Comparison of ENCODE assay signal across 7 mouse cellular contexts in genomic region chr10:86182183-86182805, GRCm38 (mm10).
DNase-seq lines count a peak whose midpoint lies in the region; ATAC-seq and TF ChIP-seq lines count a peak whose summit lies in the region.

No protein-coding gene starts in this region.

- no peak for TF ChIP-seq EP300 in liver, postnatal 0 days (IDR thresholded peaks at IDR 0.05; ENCODE audit: low read depth)

- intact Hi-C loops in heart, postnatal 36 days (cut with DNase I) = loop anchor here (1.0 to 5.0 kb wide), 3 partner anchors 90 to 271 kb away; no protein-coding TSS in a partner anchor

- H3K4me2 ChIP-seq in liver, postnatal 0 days (ENCODE audit: low read depth, low read length) = no peak overlapping the region

- no peak overlapping the region for H3K27ac ChIP-seq in thymus, adult 2 months (ENCODE audit: control insufficient read depth, insufficient read depth, low read length)
- H3K27ac ChIP-seq in liver, postnatal 0 days (ENCODE audit: low read depth) = no peak overlapping the region

- no peak; the same call in 1 of the 2 replicates for ATAC-seq in liver, postnatal 0 days

- H3K36me3 ChIP-seq in thymus, adult 2 months (ENCODE audit: control insufficient read depth, insufficient read depth, low read length) = no peaks in the 10 kb centered on the region
- H3K36me3 ChIP-seq in liver, postnatal 0 days (replicated peaks; ENCODE audit: insufficient read depth, low read length) = no peaks in the 10 kb centered on the region

- TF ChIP-seq CTCF in thymus, adult 2 months (IDR thresholded peaks at IDR 0.05; ENCODE audit: borderline replicate concordance, control insufficient read depth, extremely low read depth, insufficient read depth, low read length, poor library complexity) = peak; percentile 24; the same call in 1 of the 2 replicates
- peak; percentile 78 for TF ChIP-seq CTCF in liver, postnatal 0 days (IDR thresholded peaks at IDR 0.05; ENCODE audit: low read depth)

- no peaks in the 10 kb centered on the region for H3K9me3 ChIP-seq in liver, postnatal 0 days (ENCODE audit: low read length)

- peak; percentile 28 for DNase-seq in thymus, adult 2 months
- DNase-seq in thymus, adult 18-20 months = no peak
- DNase-seq in adrenal gland, postnatal 25 days = peak; percentile 81
- DNase-seq in embryo, embryonic 11 days = peak; percentile 68
- peak; percentile 68 to 77 for DNase-seq in heart, postnatal 36 days
- DNase-seq in liver, postnatal 0 days = peak; percentile 72
- DNase-seq in spleen, postnatal 4 days (ENCODE audit: low spot score in 2 of 2) = peak; percentile 25 to 70

- TF ChIP-seq POLR2A in thymus, adult 2 months (IDR thresholded peaks at IDR 0.05; ENCODE audit: control insufficient read depth, extremely low read depth, insufficient read depth, low read length, poor library complexity) = no peak

- H3K4me3 ChIP-seq in thymus, adult 2 months (ENCODE audit: control insufficient read depth, insufficient read depth, low read length) = no peak overlapping the region
- no peak overlapping the region for H3K4me3 ChIP-seq in liver, postnatal 0 days (ENCODE audit: low read depth, low read length)

- 71% methylated on average over 3 of the region's 3 CpGs for WGBS in thymus, adult 2 months
- WGBS in liver, postnatal 0 days (ENCODE audit: insufficient replicate concordance) = 42% methylated on average over 3 of the region's 3 CpGs

- no peaks in the 10 kb centered on the region for H3K4me1 ChIP-seq in thymus, adult 2 months (replicated peaks; ENCODE audit: control insufficient read depth, insufficient read depth, low read length)
- no peaks in the 10 kb centered on the region for H3K4me1 ChIP-seq in liver, postnatal 0 days (ENCODE audit: insufficient read depth)

- no peak overlapping the region for H3K9ac ChIP-seq in liver, postnatal 0 days (replicated peaks)

- H3K27me3 ChIP-seq in thymus, adult 2 months (ENCODE audit: control insufficient read depth, insufficient read depth, low read length) = no peaks in the 10 kb centered on the region
- H3K27me3 ChIP-seq in liver, postnatal 0 days (ENCODE audit: insufficient read depth, low read length) = no peaks in the 10 kb centered on the region

Comparison
In these comparisons a context has a peak if more than half of its experiments do, and no peak if none do; other contexts are left out.
1. DNase-seq: peak in thymus, adult 2 months (single experiment), adrenal gland, postnatal 25 days (single experiment), embryo, embryonic 11 days (single experiment), heart, postnatal 36 days (2 of 2), liver, postnatal 0 days (single experiment) and spleen, postnatal 4 days (2 of 2); none in thymus, adult 18-20 months (0 of 2).